In genomic region chr2:166108326-166108725, GRCm38 (mm10) we compare ENCODE assay signal across 8 mouse cellular contexts. TPM values are rescaled to one million over a fixed set of nuclear protein-coding genes. Genes with fewer than 3 reads are reported as not detected.
DNase-seq lines count a peak whose midpoint lies in the region; ATAC-seq and TF ChIP-seq lines count a peak whose summit lies in the region.

No protein-coding gene starts in this region.

- peak; percentile 86 for DNase-seq in ES-CJ7 (ENCODE audit: low read depth, low spot score)
- peak; percentile 88 for DNase-seq in adrenal gland, postnatal 25 days
- peak; percentile 90 for DNase-seq in embryonic facial prominence, embryonic 14.5 days (ENCODE audit: low spot score)
- peak; percentile 89 for DNase-seq in heart, postnatal 0 days (ENCODE audit: low spot score)
- DNase-seq in layer of hippocampus, adult 9-10 months (ENCODE audit: low spot score) = peak; percentile 90
- DNase-seq in lung, postnatal 14 days = peak; percentile 93

- H3K4me1 ChIP-seq in embryonic facial prominence, embryonic 14.5 days (ENCODE audit: control insufficient read depth, insufficient read depth, low read length) = no peaks in the 10 kb centered on the region
- 0 out of 2 replicates have a peak, but pooled peaks cover 6% of the 10 kb centered on the region for H3K4me1 ChIP-seq in heart, postnatal 0 days (ENCODE audit: control insufficient read depth, insufficient read depth)
- no peaks in the 10 kb centered on the region for H3K4me1 ChIP-seq in small intestine, adult 2 months (ENCODE audit: control insufficient read depth, insufficient read depth, insufficient read length, low read length)

- no peak for TF ChIP-seq EP300 in heart, postnatal 0 days (IDR thresholded peaks at IDR 0.05; ENCODE audit: low read depth)

- no peak overlapping the region for H3K9ac ChIP-seq in embryonic facial prominence, embryonic 14.5 days (ENCODE audit: low read depth, low read length)
- no peak overlapping the region for H3K9ac ChIP-seq in heart, postnatal 0 days (replicated peaks; ENCODE audit: low read depth, low read length)

- H3K27me3 ChIP-seq in embryonic facial prominence, embryonic 14.5 days (replicated peaks; ENCODE audit: control insufficient read depth, insufficient read depth, low read length) = no peaks in the 10 kb centered on the region
- no peaks in the 10 kb centered on the region for H3K27me3 ChIP-seq in heart, postnatal 0 days (ENCODE audit: control insufficient read depth, insufficient read depth, low read length)
- H3K27me3 ChIP-seq in small intestine, adult 2 months (ENCODE audit: control insufficient read depth, insufficient read depth, low read length) = no peaks in the 10 kb centered on the region

- H3K4me2 ChIP-seq in embryonic facial prominence, embryonic 14.5 days (ENCODE audit: low read depth, low read length) = no peak overlapping the region
- no peak overlapping the region for H3K4me2 ChIP-seq in heart, postnatal 0 days (ENCODE audit: low read depth, low read length)

- peak; percentile 93 for TF ChIP-seq CTCF in heart, postnatal 0 days (IDR thresholded peaks at IDR 0.05; ENCODE audit: low read depth)
- TF ChIP-seq CTCF in small intestine, adult 2 months (IDR thresholded peaks at IDR 0.05; ENCODE audit: extremely low read depth, insufficient read length, insufficient replicate concordance, low read depth, low read length) = peak; percentile 86; the same call in 1 of the 2 replicates

- 20% methylated on average over 4 of the region's 4 CpGs for WGBS in embryonic facial prominence, embryonic 14.5 days
- 28% methylated on average over 4 of the region's 4 CpGs for WGBS in heart, postnatal 0 days
- 29% methylated on average over 4 of the region's 4 CpGs for WGBS in small intestine, adult 2 months

- H3K27ac ChIP-seq in embryonic facial prominence, embryonic 14.5 days (replicated peaks; ENCODE audit: low read depth, low read length) = no peak overlapping the region
- H3K27ac ChIP-seq in heart, postnatal 0 days (ENCODE audit: low read depth) = no peak overlapping the region
- H3K27ac ChIP-seq in small intestine, adult 2 months (ENCODE audit: insufficient read depth, low read depth, low read length) = no peak overlapping the region

- ATAC-seq in embryonic facial prominence, embryonic 14.5 days (ENCODE audit: low read depth) = 0 out of 2 replicates have a peak, but pooled peaks have one; percentile 14
- ATAC-seq in heart, postnatal 0 days (ENCODE audit: insufficient read depth, low read depth) = peak; percentile 39; the same call in 1 of the 2 replicates
- no peak for ATAC-seq in activated CD4-positive, CD25-positive, alpha-beta regulatory T cell, adult 4 months

- H3K4me3 ChIP-seq in embryonic facial prominence, embryonic 14.5 days (ENCODE audit: low read depth, low read length) = no peak overlapping the region
- H3K4me3 ChIP-seq in heart, postnatal 0 days (ENCODE audit: low read depth, low read length) = no peak overlapping the region
- no peak overlapping the region for H3K4me3 ChIP-seq in small intestine, adult 2 months (ENCODE audit: low read depth, low read length)

- peaks cover 27% of the 10 kb centered on the region for H3K36me3 ChIP-seq in embryonic facial prominence, embryonic 14.5 days (ENCODE audit: control insufficient read depth, insufficient read depth, low read length)
- peaks cover 6% of the 10 kb centered on the region; the same call in 1 of the 2 replicates for H3K36me3 ChIP-seq in heart, postnatal 0 days (replicated peaks; ENCODE audit: control insufficient read depth, insufficient read depth, low read length)
- 0 out of 2 replicates have a peak, but pooled peaks cover 1% of the 10 kb centered on the region for H3K36me3 ChIP-seq in small intestine, adult 2 months (ENCODE audit: control insufficient read depth, insufficient read depth, low read length)

- H3K9me3 ChIP-seq in embryonic facial prominence, embryonic 14.5 days (ENCODE audit: control insufficient read depth, low read length) = no peaks in the 10 kb centered on the region
- no peaks in the 10 kb centered on the region for H3K9me3 ChIP-seq in heart, postnatal 0 days (replicated peaks; ENCODE audit: control insufficient read depth, low read length)

- TF ChIP-seq POLR2A in small intestine, adult 2 months (IDR thresholded peaks at IDR 0.05; ENCODE audit: low read depth, low read length) = no peak

RNA-seq across cellular contexts. Expression of gene Sulf2, which starts 47.1 kb away (rescaled TPM):
- 54.4 and 55.9 TPM in 2 replicates for total RNA-seq in adrenal gland, postnatal 25 days (2021)
- 139 and 160 TPM in 2 replicates for polyA plus RNA-seq in embryonic facial prominence, embryonic 14.5 days (2014; fragmentation: Nextera tagmentation; extraction: Ambion mirVana)
- total RNA-seq in heart, postnatal 0 days (2014; rRNA removed; ENCODE audit: low replicate concordance) = 86.5 and 94.0 TPM in 2 replicates
- 51.9 and 54.8 TPM in 2 replicates for polyA plus RNA-seq in heart, postnatal 0 days (2015; fragmentation: Nextera tagmentation; extraction: Ambion mirVana)
- polyA plus RNA-seq in small intestine, adult 2 months (2012; rRNA removed) = 35.8 and 75.6 TPM in 2 replicates
- polyA plus RNA-seq in activated CD4-positive, CD25-positive, alpha-beta regulatory T cell, adult 4 months (2017; shearing (Covaris generic)) = 1 to 10 TPM; 1.3 to 1.5 TPM

Comparison
In these comparisons a context has a peak if more than half of its experiments do, and no peak if none do; other contexts are left out.
1. RNA of gene Sulf2, which starts 47.1 kb away (polyA plus RNA-seq): 139 to 160 TPM in embryonic facial prominence, embryonic 14.5 days, 35.8 to 75.6 TPM in small intestine, adult 2 months and 51.9 to 54.8 TPM in heart, postnatal 0 days; 1.3 to 1.5 TPM in activated CD4-positive, CD25-positive, alpha-beta regulatory T cell, adult 4 months; every median in the first group is over 10 times any median in the second.
2. Peak in every context shown above with its lines, with median percentiles within 50 percentile points of each other: DNase-seq.